Comparison of ENCODE assay signal across 14 mouse cellular contexts in genomic region chr2:18513435-18513834, GRCm38 (mm10).
DNase-seq lines count a peak whose midpoint lies in the region; ATAC-seq and TF ChIP-seq lines count a peak whose summit lies in the region.
"Had no signal": no experiment of that assay in that cellular context is flagged by ENCODE, and none has a peak within 500 bp of the region (broad histone marks: within the 10 kb centered on the region; RNA-seq: fewer than 3 reads in every experiment).

No protein-coding gene starts in this region.

- H3K4me2 ChIP-seq in kidney, embryonic 15.5 days = no peak overlapping the region
- no peak overlapping the region for H3K4me2 ChIP-seq in CH12.LX (ENCODE audit: insufficient read depth, low read depth, poor library complexity, severe bottlenecking)
- H3K4me2 ChIP-seq: hindbrain, embryonic 12.5 days; neural tube, embryonic 13.5 days had no signal

- H3K4me1 ChIP-seq in kidney, embryonic 15.5 days = no peaks in the 10 kb centered on the region
- H3K4me1 ChIP-seq in CH12.LX (ENCODE audit: control insufficient read depth in 1 of 2, insufficient read depth in 2 of 2) = peaks cover 0 to under 1% of the 10 kb centered on the region in 2 experiments; a peak in 1 of 4 replicates
- H3K4me1 ChIP-seq: forebrain, embryonic 10.5 days; hindbrain, embryonic 12.5 days; midbrain, embryonic 10.5 days; neural tube, embryonic 13.5 days had no signal

- no peaks in the 10 kb centered on the region for H3K79me2 ChIP-seq in CH12.LX (replicated peaks; ENCODE audit: control insufficient read depth, extremely low read depth, insufficient read depth, poor library complexity, severe bottlenecking)

- TF ChIP-seq CTCF in CH12.LX (conservative IDR thresholded peaks at IDR 0.05 in 1 of 2, IDR thresholded peaks at IDR 0.05 in 1 of 2; ENCODE audit: low read depth in 2 of 2, low read length in 2 of 2) = peak; percentile 21 to 69; a peak in 2 of 4 replicates

- TF ChIP-seq POLR2A in CH12.LX (IDR thresholded peaks at IDR 0.05; ENCODE audit: low read depth, low read length) = no peak

- peak; percentile 68 for TF ChIP-seq RAD21 in CH12.LX (IDR thresholded peaks at IDR 0.05; ENCODE audit: low read depth, low read length)

- dilution Hi-C loops in CH12.LX (cut with MboI; ENCODE audit: extremely low pct_ligation_motif_present, extremely low pct_unique_long_range_greater_than_20kb, low sequenced_read_pairs) = no loop called here

- no peak overlapping the region for H3K4me3 ChIP-seq in kidney, embryonic 15.5 days (replicated peaks)
- no peak overlapping the region for H3K4me3 ChIP-seq in CH12.LX (replicated peaks in 1 of 3; ENCODE audit: low read depth in 2 of 3, low read length in 2 of 3, poor library complexity in 1 of 3)
- H3K4me3 ChIP-seq: forebrain, embryonic 10.5 days; hindbrain, embryonic 12.5 days; midbrain, embryonic 10.5 days; neural tube, embryonic 13.5 days had no signal

- no peak overlapping the region for H3K27ac ChIP-seq in kidney, embryonic 15.5 days
- no peak overlapping the region for H3K27ac ChIP-seq in CH12.LX (ENCODE audit: insufficient read depth, low read depth)
- H3K27ac ChIP-seq: forebrain, embryonic 10.5 days; hindbrain, embryonic 12.5 days; midbrain, embryonic 10.5 days; neural tube, embryonic 13.5 days had no signal

- TF ChIP-seq EP300 in CH12.LX (IDR thresholded peaks at IDR 0.05; ENCODE audit: low read length) = no peak

- in situ Hi-C loops in CH12.LX (cut with MboI; ENCODE audit: low pct_ligation_motif_present, low pct_unique_long_range_greater_than_20kb, low sequenced_read_pairs) = no loop called here

- no peaks in the 10 kb centered on the region for H3K9me3 ChIP-seq in kidney, embryonic 15.5 days (replicated peaks)
- no peaks in the 10 kb centered on the region for H3K9me3 ChIP-seq in CH12.LX (replicated peaks; ENCODE audit: low read length)
- H3K9me3 ChIP-seq: forebrain, embryonic 10.5 days; hindbrain, embryonic 12.5 days; midbrain, embryonic 10.5 days; neural tube, embryonic 13.5 days had no signal

- no peak for ATAC-seq in kidney, embryonic 15.5 days (replicated peaks; ENCODE audit: low FRiP score)

- peak; percentile 31 for DNase-seq in kidney, adult 9 months
- DNase-seq in 416B (ENCODE audit: low read depth) (peak; percentile 56), CH12.LX (ENCODE audit: extremely low read depth) (peak; percentile 37)
- peak; percentile 12 for DNase-seq in embryo, embryonic 11 days
- DNase-seq in spleen, postnatal 14 days (ENCODE audit: low spot score in 2 of 2) = no peak
- no peak for DNase-seq in right cerebral cortex, postnatal 36 days (ENCODE audit: low spot score in 2 of 2)
- DNase-seq: adrenal gland, adult 8-10 months; cerebellum, adult 9-11 months; kidney, postnatal 4 days had no signal

- H3K27me3 ChIP-seq in kidney, embryonic 15.5 days = no peaks in the 10 kb centered on the region
- H3K27me3 ChIP-seq in CH12.LX (replicated peaks) = no peaks in the 10 kb centered on the region
- H3K27me3 ChIP-seq: hindbrain, embryonic 12.5 days; neural tube, embryonic 13.5 days had no signal

- H3K9ac ChIP-seq in kidney, embryonic 15.5 days = no peak overlapping the region
- no peak overlapping the region for H3K9ac ChIP-seq in CH12.LX (ENCODE audit: insufficient read depth, low read depth)
- H3K9ac ChIP-seq: hindbrain, embryonic 12.5 days; neural tube, embryonic 13.5 days had no signal

- no peaks in the 10 kb centered on the region for H3K36me3 ChIP-seq in kidney, embryonic 15.5 days
- no peaks in the 10 kb centered on the region for H3K36me3 ChIP-seq in CH12.LX (replicated peaks in 1 of 2; ENCODE audit: control insufficient read depth in 1 of 2, insufficient read depth in 1 of 2, low read length in 1 of 2)
- H3K36me3 ChIP-seq: forebrain, embryonic 10.5 days; hindbrain, embryonic 12.5 days; midbrain, embryonic 10.5 days; neural tube, embryonic 13.5 days had no signal

TF ChIP-seq in CH12.LX, 34 proteins besides CTCF, POLR2A, EP300 and RAD21:
- TF ChIP-seq SMC3 (IDR thresholded peaks at IDR 0.05; ENCODE audit: low read depth, low read length) = peak; percentile 70
- no peak for TF ChIP-seq E2F4 (IDR thresholded peaks at IDR 0.05; ENCODE audit: insufficient replicate concordance, low read depth, low read length)

Comparison
In these comparisons a context has a peak if more than half of its experiments do, and no peak if none do; other contexts are left out.
1. DNase-seq: peak in kidney, adult 9 months (single experiment), 416B (single experiment), CH12.LX (single experiment) and embryo, embryonic 11 days (single experiment); none in spleen, postnatal 14 days (0 of 2) and right cerebral cortex, postnatal 36 days (0 of 2).